Mouse (Mus musculus) kidney, embryonic 14.5 days (tissue): ENCODE measurements around the gene Hes2. TPM values are rescaled to one million over a fixed set of nuclear protein-coding genes. Genes with fewer than 3 reads are reported as not detected.

Experiments
- ATAC-seq: fragments of 200-750 bp; cut with Nextera tagmentation; 2 replicates; pipeline ENCODE4 v1.8.0; 2017; ENCODE audit warnings: moderate number of reproducible peaks, mild to moderate bottlenecking, moderate TSS enrichment, moderate library complexity; ENCODE audit not compliant: low FRiP score, low TSS enrichment
- H3K27ac ChIP-seq: fragments of 300-500 bp; sonication (generic); 2 replicates; pipeline ENCODE4 v1.5.1; 2014; ENCODE audit warnings: low read depth, mild to moderate bottlenecking, low read length, moderate library complexity, mixed read lengths
- H3K27me3 ChIP-seq: fragments of 300-500 bp; sonication (generic); 2 replicates; pipeline ENCODE4 v1.6.1; 2014; ENCODE audit warnings: mild to moderate bottlenecking, low read length; ENCODE audit not compliant: control insufficient read depth, insufficient read depth
- H3K36me3 ChIP-seq: fragments of 300-500 bp; sonication (generic); 2 replicates; pipeline ENCODE4 v1.6.1; 2014; ENCODE audit warnings: low read length, mixed read lengths; ENCODE audit not compliant: control insufficient read depth, insufficient read depth
- H3K4me1 ChIP-seq: fragments of 300-500 bp; sonication (generic); 2 replicates; pipeline ENCODE4 v1.6.1; 2014; ENCODE audit warnings: low read length, mixed read lengths; ENCODE audit not compliant: control insufficient read depth, insufficient read depth
- H3K4me2 ChIP-seq: fragments of 300-500 bp; sonication (generic); replicated peaks from 2 replicates; pipeline ENCODE4 v1.6.1; 2014; ENCODE audit warnings: low read depth, mild to moderate bottlenecking, low read length
- H3K4me3 ChIP-seq: fragments of 300-500 bp; sonication (generic); 2 replicates; pipeline ENCODE4 v1.5.1; 2014; ENCODE audit warnings: mild to moderate bottlenecking, low read length
- H3K9ac ChIP-seq: fragments of 300-500 bp; sonication (generic); 2 replicates; pipeline ENCODE4 v1.6.1; 2014; ENCODE audit warnings: low read depth, mild to moderate bottlenecking, low read length, moderate library complexity
- H3K9me3 ChIP-seq: fragments of 300-500 bp; sonication (generic); 2 replicates; pipeline ENCODE4 v1.6.1; 2016; ENCODE audit warnings: low read length; ENCODE audit not compliant: control insufficient read depth
- WGBS: fragments of 180-500 bp; shearing (Covaris S2); extraction: QIAGEN DNeasy Blood & Tissue Kit; methylation state at CpG from one replicate; pipeline ENCODE4 v1.1.7; 2014; 5-methylcytosine and 5-hydroxymethylcytosine counted together
- polyA plus RNA-seq: library from polyadenylated mRNA; unstranded; fragments of >200 nt; fragmentation: Nextera tagmentation; extraction: Ambion mirVana; gene quantifications from 2 replicates; pipeline ENCODE4 v1.2.1, GENCODE M21; 2014

The Hes2 gene
- polyA plus RNA-seq, 1 experiment from 2014 or later: not detected

- H3K4me3 ChIP-seq: peak within 1 kb of the TSS; percentile 47
- H3K27me3 ChIP-seq: peaks cover 23% of the 10 kb centered on the region
- H3K9me3 ChIP-seq: no peaks in the 10 kb centered on the region
- H3K36me3 ChIP-seq: no peaks in the 10 kb centered on the region
- peaks cover 10% of the 10 kb centered on the region for H3K4me1 ChIP-seq
- peak; percentile 90 for ATAC-seq
- under 1% methylated on average over 57 of the region's 57 CpGs for WGBS
- peak within 1 kb of the TSS; percentile 51 for H3K9ac ChIP-seq
- peak within 1 kb of the TSS; percentile 85 for H3K4me2 ChIP-seq
- no peak within 1 kb of the TSS for H3K27ac ChIP-seq
Measured at GRCm38 (mm10) chr4:152151966-152152544, 6.6 kb upstream of the Hes2 start, which contains the start of gene Espn. Espn (minus strand) TSS chr4:152152371.

GRCm38 (mm10) chr4:152153771-152154177 is 4.9 kb upstream of the Hes2 start:
- Histone ChIP-seq H3K4me2 (peak overlapping the region; percentile 37), H3K4me3 (peak overlapping the region; percentile 17; the same call in 1 of the 2 replicates), H3K9ac (no peak overlapping the region), H3K36me3 (no peaks in the 10 kb centered on the region), H3K27ac (no peak overlapping the region), H3K27me3 (peaks cover 40% of the 10 kb centered on the region), H3K9me3 (no peaks in the 10 kb centered on the region), H3K4me1 (peaks cover 10% of the 10 kb centered on the region)
- peak; percentile 16 for ATAC-seq
- 3% methylated on average over 23 of the region's 23 CpGs for WGBS

GRCm38 (mm10) chr4:152155019-152155418 is 3.6 kb upstream of the Hes2 start:
- Histone ChIP-seq H3K9me3 (no peaks in the 10 kb centered on the region), H3K4me1 (peaks cover 15% of the 10 kb centered on the region), H3K27ac (no peak overlapping the region), H3K36me3 (no peaks in the 10 kb centered on the region), H3K4me3 (no peak overlapping the region), H3K27me3 (peaks cover 53% of the 10 kb centered on the region), H3K4me2 (no peak overlapping the region), H3K9ac (no peak overlapping the region)
- no peak for ATAC-seq
- WGBS: 55% methylated on average over 4 of the region's 4 CpGs

DNA sequence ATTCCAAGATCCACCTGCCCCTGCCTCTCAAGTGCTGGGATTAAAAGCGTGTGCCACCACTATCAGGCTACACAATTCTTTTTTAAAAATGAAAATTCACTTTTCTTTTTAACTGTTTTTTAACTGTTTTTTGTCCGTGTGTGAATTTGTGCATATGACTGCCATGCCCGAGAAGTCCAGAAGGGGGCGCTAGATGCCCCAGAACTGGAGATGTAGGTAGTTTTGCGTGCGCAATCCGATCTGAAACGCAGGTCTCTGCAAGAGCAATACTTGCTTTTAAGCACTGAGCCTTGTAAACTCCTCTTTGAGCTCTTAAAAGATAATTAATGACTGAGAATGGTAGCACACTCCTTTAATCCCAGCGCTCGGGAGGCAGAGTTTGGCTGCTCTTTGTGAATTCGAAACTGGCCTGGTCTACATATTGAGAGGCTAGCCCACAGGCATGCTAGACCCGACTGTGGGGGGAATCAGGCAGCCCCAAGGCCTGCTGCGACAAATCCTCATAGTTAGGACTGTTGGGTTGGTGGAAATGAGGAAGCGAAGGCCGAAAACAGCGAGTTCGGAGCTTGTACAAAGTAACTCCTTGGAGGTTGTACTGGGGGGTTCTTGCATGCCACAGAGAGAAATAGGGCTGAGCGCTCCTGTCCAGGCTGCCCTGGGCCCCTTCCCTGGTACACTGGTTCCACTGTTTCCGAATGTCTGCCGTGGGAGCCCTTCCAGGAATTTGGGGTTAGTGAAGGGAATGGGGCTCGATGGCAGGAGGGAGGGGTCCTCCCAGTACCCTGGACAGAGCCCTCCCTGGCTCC is 685 bp upstream of the Hes2 start:
- Histone ChIP-seq H3K27ac (no peak overlapping the region), H3K4me2 (peak overlapping the region; percentile 34), H3K9me3 (no peaks in the 10 kb centered on the region), H3K9ac (no peak overlapping the region), H3K27me3 (peaks cover 64% of the 10 kb centered on the region), H3K4me3 (peak overlapping the region; percentile 21), H3K36me3 (no peaks in the 10 kb centered on the region), H3K4me1 (peaks cover 15% of the 10 kb centered on the region)
- ATAC-seq: no peak
- WGBS: 15% methylated on average over 21 of the region's 21 CpGs

GRCm38 (mm10) chr4:152159285-152159678 is 615 bp downstream of the Hes2 start:
- Histone ChIP-seq H3K9me3 (no peaks in the 10 kb centered on the region), H3K4me3 (peak overlapping the region; percentile 14; the same call in 1 of the 2 replicates), H3K36me3 (no peaks in the 10 kb centered on the region), H3K9ac (no peak overlapping the region), H3K27me3 (peaks cover 59% of the 10 kb centered on the region), H3K27ac (no peak overlapping the region), H3K4me1 (peaks cover 10% of the 10 kb centered on the region; the same call in 1 of the 2 replicates), H3K4me2 (peak overlapping the region; percentile 18)
- 1% methylated on average over 19 of the region's 19 CpGs for WGBS
- ATAC-seq: no peak; the same call in 1 of the 2 replicates

GRCm38 (mm10) chr4:152160748-152161147 is 2.1 kb downstream of the Hes2 start:
- Histone ChIP-seq H3K27me3 (peaks cover 55% of the 10 kb centered on the region), H3K9ac (no peak overlapping the region), H3K27ac (no peak overlapping the region), H3K4me1 (peaks cover 10% of the 10 kb centered on the region; the same call in 1 of the 2 replicates), H3K4me2 (no peak overlapping the region), H3K36me3 (no peaks in the 10 kb centered on the region), H3K9me3 (no peaks in the 10 kb centered on the region), H3K4me3 (no peak overlapping the region)
- WGBS: 42% methylated on average over 4 of the region's 4 CpGs
- ATAC-seq: no peak

DNA sequence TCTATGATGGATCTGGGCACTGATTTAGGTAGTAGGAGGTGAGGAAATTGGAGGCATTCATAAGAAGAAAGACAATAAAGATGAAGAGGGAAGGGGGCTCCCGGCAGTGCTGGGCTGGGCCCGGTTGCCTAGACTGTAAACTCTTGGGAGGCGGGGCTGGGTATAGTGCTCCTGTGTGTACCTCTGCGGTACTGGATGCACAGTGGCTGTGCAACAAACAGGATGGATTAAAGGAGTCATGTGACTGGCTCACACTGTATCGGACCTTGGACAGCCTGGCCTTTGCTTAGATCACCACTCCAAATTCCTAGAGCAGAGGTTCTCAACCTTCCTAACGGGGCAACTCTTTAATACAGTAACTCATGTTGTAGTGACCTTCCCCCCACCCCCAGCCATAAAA is 2.9 kb downstream of the Hes2 start:
- Histone ChIP-seq H3K27me3 (peaks cover 55% of the 10 kb centered on the region), H3K4me2 (no peak overlapping the region), H3K4me3 (no peak overlapping the region), H3K27ac (no peak overlapping the region), H3K9me3 (no peaks in the 10 kb centered on the region), H3K9ac (no peak overlapping the region), H3K36me3 (no peaks in the 10 kb centered on the region), H3K4me1 (peaks cover 10% of the 10 kb centered on the region; the same call in 1 of the 2 replicates)
- WGBS: 63% methylated on average over 6 of the region's 6 CpGs
- no peak for ATAC-seq

DNA sequence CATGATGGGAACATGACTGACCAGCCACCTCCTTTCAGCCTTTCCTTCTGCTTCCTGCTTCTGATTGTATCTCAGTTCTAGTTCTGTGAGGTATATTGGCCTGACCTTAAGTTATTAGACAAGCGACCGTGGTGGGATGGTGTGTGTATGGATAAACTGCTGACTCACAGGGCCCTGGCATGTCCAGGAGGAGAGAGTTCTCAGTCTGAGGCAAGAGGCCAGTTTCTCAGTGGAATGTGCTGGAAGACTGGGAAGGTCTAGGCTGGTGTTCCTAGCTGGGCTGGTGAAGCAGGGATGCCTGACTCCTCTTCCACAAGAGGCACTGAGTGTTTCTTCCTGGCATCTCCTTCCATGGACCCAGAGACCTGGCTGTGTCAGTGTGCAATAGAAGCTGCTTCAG is 4.1 kb downstream of the Hes2 start:
- Histone ChIP-seq H3K4me1 (peaks cover 10% of the 10 kb centered on the region; the same call in 1 of the 2 replicates), H3K4me2 (no peak overlapping the region), H3K36me3 (no peaks in the 10 kb centered on the region), H3K27me3 (peaks cover 44% of the 10 kb centered on the region), H3K4me3 (no peak overlapping the region), H3K9me3 (no peaks in the 10 kb centered on the region), H3K9ac (no peak overlapping the region), H3K27ac (no peak overlapping the region)
- 70% methylated on average over 2 of the region's 2 CpGs for WGBS
- no peak for ATAC-seq
